Mouse (Mus musculus) gonadal fat pad, adult 2 months (tissue): ENCODE results near the gene Mapk14. TPM values are rescaled to one million over a fixed set of nuclear protein-coding genes. Genes with fewer than 3 reads are reported as not detected.
"Not testable (repeated sequence)": the region's sequence is repeated elsewhere in the genome, so short reads cannot be mapped to it uniquely, and the experiment has no call there.

Experiments
- DNase-seq: peaks from one replicate; pipeline ENCODE4 v3.0.0-alpha.2; 2012; ENCODE audit warnings: low read depth
- polyA plus RNA-seq: library from polyadenylated mRNA; depleted of rRNA; stranded (reverse); fragments of >200 nt; gene quantifications from 2 replicates; pipeline ENCODE4 v1.2.3, GENCODE M21; 2012

Mapk14 gene
- polyA plus RNA-seq, 1 experiment = 73.3 TPM

DNA sequence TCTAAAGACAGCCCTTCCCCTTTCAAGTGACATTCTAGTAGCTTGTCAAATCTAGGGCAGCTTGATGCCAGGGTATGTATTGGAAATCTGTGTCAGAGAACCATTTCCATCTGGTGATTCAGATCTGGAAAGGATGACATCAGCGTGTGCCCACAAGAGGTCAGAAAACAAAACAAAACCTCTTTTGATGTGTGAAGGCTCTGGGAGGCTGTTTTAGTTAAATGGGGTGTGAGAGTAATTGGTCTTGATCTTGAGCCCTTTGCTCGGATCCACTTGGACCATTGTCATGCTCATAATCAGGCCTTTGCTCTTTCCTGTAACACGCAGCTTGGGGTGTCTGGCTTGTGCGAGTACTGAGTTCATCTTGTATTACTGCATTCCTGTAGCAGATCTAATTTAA lies 7.1 kb downstream of the Mapk14 start:
- DNase-seq = no peak

DNA sequence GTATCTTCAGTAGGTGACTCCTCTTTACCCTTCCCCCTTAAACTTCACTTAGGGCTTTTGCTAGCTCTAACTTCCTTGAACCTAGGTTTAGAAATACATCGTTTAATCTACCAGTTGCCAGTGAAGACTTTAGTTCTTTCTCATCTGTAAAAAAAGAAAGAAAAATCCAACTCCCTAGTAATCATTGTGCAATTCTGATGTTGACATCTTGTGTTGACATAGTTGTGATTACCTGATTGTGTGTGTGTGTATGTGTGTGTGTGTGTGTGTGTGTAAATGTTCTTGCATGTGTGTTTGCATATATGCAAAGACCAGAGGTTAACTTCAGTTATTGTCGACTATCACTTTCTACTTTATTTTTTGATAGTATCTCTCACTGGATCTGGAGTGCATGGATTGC lies 7.5 kb downstream of the Mapk14 start:
- no peak for DNase-seq

DNA sequence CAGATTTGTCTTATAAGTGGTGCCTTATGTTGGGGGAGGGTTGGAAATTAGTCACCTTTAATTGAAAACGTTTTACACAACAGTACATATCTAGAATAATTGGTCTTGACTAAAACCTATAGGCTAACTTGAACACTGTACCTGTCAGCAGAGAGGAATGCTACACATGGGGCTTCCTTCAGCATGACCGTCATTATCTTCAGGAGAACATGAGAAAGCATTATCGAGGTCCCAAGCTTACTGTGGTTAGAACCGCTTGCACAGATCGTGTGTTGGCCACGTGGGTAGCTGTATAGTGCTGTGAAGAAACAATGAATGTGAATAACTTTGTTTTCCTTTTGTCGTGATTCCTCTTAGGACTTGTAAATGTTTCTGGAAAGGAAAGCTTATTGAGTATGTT lies 8.7 kb downstream of the Mapk14 start:
- DNase-seq = no peak

DNA sequence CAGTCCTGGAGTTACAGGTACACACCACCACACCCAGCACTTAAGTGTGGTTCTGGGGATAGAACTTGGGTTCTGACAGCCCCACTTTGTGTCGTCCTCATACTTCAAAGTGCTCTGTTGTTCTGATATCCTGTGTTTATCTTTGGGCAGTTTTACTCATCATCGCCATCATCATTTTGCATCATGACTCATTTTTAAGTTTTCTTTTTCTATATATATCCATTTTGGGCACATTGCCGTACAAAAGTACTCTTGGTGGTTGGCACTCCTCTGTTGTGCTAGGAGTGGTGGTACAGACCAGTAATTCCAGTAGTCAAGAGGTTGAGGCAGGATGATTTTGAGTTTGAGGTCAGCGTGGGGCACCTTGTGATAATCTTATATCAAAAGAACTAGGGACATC lies 10.0 kb downstream of the Mapk14 start:
- DNase-seq = no peak

DNA sequence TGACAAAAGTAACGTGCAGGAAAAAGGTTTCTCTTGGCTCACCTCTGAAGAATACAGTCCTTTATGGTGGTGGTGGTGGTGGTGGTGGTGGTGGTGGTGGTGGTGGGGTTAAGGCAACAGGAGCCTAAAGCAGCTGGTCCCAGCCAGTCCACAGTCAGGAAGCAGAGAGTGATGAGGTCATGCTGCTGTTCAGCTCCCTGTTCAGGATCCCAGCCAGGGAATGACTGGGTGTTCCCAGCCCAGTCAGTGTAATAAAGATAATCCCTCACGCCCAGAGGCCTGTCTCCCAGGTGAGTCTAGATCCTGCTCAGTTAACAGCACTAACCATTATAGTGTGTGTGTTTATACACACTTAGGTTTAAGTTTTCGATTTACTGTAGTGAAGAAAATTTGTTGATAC lies 10.6 kb downstream of the Mapk14 start:
- DNase-seq = no peak

GRCm38 (mm10) chr17:28702646-28703045 lies 11.5 kb downstream of the Mapk14 start:
- DNase-seq = no peak

- DNase-seq = no peak
Measured at GRCm38 (mm10) chr17:28706697-28707096, 15.6 kb downstream of the Mapk14 start.

DNA sequence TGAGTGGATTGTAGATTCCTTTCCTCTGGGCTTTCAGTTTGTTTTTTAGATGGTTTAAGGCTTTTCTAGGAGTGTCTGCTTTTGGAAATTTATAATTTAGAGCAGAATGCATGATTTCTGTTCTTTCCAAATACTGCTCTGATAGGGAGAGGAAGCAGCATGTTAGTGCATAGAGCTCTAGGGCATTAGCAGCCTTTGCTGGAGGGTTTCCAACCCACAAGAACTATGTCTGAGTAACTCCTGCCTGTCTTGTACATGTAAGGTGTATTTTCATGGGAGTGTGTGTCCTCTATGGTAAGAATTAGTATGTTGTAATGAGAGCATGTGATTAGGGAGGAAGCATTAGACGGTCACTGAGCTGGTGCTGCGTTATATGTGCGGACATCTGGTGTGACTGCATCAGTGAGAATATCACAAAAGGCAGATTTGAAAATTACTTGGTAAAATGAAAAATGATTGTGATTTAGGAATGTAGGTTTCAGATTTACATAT lies 16.1 kb downstream of the Mapk14 start:
- no peak for DNase-seq

DNA sequence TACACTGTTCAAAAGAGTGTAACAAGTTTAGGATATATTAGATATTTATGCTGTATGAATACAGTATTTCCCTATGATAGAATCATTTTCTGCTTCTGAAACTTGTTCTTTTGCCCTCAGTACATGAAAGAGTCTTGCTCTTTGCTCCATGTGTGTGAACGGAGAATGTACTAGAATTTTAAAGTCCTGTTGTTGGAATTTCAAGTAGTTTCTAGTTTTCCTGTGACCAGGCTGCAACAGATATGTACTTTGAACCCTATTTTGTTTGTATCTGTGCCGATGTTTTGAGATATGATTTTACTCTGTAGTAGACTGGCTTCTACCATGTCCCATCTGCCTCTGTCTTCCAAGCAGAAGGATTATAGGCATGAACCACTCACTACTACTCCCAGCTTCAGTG lies 16.7 kb downstream of the Mapk14 start:
- no peak for DNase-seq

DNA sequence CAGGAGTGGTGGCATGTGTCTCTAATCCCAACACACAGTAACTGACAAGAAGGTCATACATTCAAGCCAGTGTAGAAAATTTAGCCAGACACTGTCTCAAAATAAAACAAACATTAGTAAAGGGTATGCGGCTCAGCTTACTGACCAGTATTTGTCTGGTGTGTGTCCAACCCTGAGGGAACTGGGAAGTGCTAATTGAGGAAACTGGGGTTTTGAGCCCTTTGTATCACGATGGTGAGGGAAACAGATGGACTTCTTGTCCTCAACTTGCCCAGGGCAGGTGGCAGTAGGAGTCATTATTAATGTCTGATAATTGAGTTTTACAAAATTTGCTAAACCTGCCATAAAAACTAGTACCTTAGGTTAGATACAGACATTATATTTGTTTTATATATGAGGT lies 17.9 kb downstream of the Mapk14 start:
- DNase-seq = no peak

GRCm38 (mm10) chr17:28709552-28710290 lies 18.6 kb downstream of the Mapk14 start:
- no peak for DNase-seq

DNA sequence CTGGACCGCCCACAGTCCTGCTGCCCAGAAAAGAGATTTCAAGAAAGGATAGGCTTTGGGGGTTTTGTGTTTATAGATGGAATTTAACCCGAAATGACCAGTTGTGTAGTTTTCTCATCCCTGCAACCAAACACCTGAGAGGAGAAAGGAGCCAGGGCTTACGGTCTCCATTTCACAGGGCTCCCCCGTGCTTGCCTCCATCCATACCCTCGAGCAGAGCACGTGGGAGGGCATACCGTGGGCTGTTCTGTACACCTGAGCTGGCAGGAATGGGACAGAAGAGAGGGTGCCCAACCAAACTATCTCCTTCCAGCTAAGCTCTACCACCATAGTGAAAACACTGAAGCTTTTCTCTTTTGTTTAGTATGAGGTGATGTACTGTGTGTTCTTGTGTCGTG lies 19.2 kb downstream of the Mapk14 start:
- no peak for DNase-seq

- DNase-seq = no peak
Measured at GRCm38 (mm10) chr17:28711237-28711636, 20.1 kb downstream of the Mapk14 start.

DNA sequence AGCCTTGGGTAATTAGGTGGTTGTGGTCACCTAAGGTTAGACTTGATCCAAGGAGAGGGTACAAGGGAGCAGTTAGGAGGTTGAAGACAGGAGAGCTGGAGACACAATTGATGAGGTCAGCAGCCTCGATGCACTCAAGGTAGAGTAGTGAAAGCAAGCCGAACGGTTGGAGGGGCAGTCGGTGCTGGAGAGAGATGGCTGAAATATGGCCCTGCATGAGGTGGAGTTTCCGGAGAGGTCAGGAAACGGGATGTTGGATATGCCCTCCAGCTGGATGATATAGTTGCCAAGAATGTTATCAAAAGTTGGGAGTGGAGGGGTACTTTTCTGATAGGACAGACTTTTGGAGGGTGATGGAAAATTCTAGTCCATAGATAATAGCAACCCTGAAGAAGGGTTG lies 21.2 kb downstream of the Mapk14 start:
- DNase-seq = no peak

DNA sequence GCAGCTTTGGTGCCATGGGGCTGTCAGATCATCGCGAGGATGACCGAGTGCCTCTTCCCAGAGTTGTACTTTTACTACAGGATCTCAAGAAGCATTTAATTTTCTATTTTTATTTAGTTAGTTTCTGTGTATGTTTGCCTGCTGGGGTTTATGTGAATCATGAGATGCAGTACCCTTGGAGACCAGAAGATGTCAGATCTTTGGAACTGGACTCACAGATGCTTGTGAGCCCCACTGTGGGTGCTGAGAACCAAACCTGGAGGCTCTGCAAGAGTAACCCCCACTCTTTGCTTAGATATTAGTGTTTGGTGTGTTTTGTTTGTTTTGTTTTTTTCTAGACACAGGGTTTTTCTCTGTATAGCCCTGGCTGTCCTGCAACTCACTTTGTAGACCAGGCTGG lies 22.9 kb downstream of the Mapk14 start:
- DNase-seq = no peak

GRCm38 (mm10) chr17:28715832-28716548 lies 24.9 kb downstream of the Mapk14 start:
- no peak for DNase-seq

- DNase-seq = no peak
Measured at GRCm38 (mm10) chr17:28717535-28717934, 26.4 kb downstream of the Mapk14 start.

GRCm38 (mm10) chr17:28725783-28726182 lies 34.7 kb downstream of the Mapk14 start, which contains the start of gene AC170998.1:
TSS of gene AC170998.1 (plus strand) at chr17:28726083.
- no peak for DNase-seq

DNA sequence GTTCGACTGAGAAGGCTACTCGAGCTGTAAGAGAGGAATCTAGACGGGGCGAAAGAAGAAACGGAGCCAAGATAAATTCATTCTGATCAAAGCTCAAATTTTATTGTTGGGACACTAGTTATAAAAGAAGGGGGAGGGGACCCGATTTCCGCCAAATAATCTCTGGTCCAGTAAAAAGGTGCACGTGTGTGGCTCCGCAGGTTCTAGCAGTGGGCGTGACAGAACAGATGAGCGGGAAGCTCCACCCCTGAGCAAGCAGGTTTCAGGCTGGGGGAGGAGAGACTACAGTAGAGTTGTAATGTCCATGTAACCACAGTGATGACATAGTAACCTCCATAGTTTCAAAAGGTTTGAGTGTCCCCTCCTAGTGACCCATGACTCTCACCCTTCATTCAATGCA lies 36.4 kb downstream of the Mapk14 start:
- DNase-seq = not testable (repeated sequence)

DNA sequence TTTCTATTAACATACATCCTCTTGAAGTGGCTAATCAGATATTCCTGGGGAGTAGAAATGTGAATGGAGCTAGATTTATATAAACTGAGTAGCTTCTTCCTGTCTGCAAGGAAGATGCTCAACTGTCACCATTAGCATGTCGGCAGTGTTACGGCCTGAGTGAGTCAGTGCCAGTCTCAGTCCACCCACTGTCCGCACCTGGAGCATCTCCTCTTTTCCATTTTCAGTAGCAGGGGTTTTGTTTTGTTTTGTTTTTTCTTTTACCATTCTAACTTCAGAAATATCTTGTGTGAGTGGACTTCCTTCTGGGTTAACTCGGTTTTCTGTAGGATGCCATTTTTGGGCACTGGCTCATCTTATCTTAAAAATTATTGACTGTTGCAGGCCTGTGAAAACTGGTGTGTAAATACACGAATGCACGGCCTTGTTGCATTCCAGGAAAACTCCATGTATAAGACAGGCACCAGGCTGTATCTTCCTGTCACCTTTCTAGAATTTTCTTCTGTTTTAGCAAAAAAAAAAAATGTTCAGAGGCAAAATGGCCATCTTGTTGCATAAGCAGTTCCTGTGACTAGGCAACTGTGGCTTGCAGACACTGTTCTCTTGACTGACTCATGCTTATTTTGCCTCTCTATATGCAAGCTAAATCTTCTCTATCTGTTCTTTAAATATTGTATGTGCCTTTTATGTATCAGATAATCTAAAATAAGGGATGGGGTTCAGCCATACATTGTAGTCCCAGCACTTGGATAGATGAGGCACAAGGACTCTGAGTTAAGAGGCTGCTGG lies 44.4 kb downstream of the Mapk14 start:
- no peak for DNase-seq

DNA sequence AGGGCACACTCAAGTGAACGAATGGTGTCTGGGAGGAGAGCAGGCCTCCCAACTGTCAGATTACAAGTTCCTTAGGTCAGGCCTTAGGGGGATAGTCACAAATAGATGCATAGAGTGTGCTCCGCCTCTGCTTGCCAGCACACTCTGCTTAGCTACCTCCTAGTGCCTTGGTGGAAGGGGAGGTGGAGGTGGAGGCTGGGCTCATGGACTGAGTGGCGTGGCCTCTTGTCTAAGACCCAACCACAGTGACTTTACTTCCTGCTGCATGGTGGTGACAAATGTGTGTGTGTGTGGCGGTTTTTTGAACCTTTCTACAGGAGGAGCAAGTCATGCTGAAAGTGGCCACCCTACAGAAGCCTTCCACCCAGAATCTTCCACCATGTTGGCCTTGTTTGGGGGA lies 45.4 kb downstream of the Mapk14 start:
- DNase-seq = no peak

DNA sequence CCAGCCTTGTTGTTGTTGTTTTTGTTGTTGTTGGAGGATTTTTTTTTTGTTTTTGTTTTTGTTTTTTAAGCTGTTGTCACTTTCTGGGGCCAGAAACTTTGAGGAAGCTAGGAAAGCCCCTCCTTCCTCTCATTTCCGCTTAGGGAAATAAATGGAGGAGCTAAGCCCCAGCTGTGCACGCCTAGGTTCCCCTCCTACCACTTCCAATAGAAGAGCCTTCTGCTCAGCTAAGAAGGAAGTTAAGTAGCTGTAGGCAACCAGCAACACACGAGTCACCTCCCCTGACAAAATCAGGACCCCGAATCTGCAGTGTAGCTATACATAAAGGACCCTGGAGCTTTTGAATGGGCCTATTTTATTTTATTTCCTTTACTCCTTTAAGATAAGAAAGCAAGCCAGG lies 46.8 kb downstream of the Mapk14 start:
- no peak for DNase-seq
